Mouse (Mus musculus) MEL (cell line): ENCODE measurements around the gene Vcp. TPM values are rescaled to one million over a fixed set of nuclear protein-coding genes. Genes with fewer than 3 reads are reported as not detected.
A peak's percentile ranks its signal among the peaks of the same experiment; 100 is the strongest.

Experiments
- DNase-seq: peaks from one replicate; pipeline ENCODE4 v3.0.0; 2011; ENCODE audit warnings: low read depth, low spot score
- H3K27ac ChIP-seq: 2 replicates; pipeline ENCODE4 v1.5.1; 2012; ENCODE audit warnings: low read depth, mild to moderate bottlenecking, control low read depth, low read length, moderate library complexity; ENCODE audit not compliant: control insufficient read depth
- H3K27me3 ChIP-seq, 2 experiments: fragments of 150-350 bp in 1 of 2; sonication (generic) in 1 of 2; 2 replicates each; pipeline ENCODE4 v1.6.1; 2012; ENCODE audit warnings: low read length in 2 of 2, mild to moderate bottlenecking in 2 of 2, improper control_type of control experiment in 1 of 2, moderate library complexity in 1 of 2; ENCODE audit not compliant: insufficient read depth in 2 of 2, control insufficient read depth in 1 of 2
- H3K36me3 ChIP-seq, 2 experiments: 2 replicates each; pipeline ENCODE4 v1.6.1; 2012 to 2014; ENCODE audit warnings: low read length in 2 of 2, improper control_type of control experiment in 1 of 2, inconsistent platforms in 1 of 2, mild to moderate bottlenecking in 1 of 2; ENCODE audit not compliant: insufficient read depth in 2 of 2, control insufficient read depth in 1 of 2
- H3K4me1 ChIP-seq, 2 experiments: fragments of 150-350 bp in 1 of 2; sonication (generic) in 1 of 2; 2 replicates each; pipeline ENCODE4 v1.6.1; 2012; ENCODE audit warnings: low read length in 2 of 2, improper control_type of control experiment in 1 of 2, mild to moderate bottlenecking in 1 of 2; ENCODE audit not compliant: insufficient read depth in 2 of 2, control insufficient read depth in 1 of 2
- H3K4me3 ChIP-seq, 2 experiments: fragments of 150-350 bp in 1 of 2; sonication (generic) in 1 of 2; 2 replicates each; pipeline ENCODE4 v1.5.1; 2012; ENCODE audit warnings: low read depth in 2 of 2, low read length in 2 of 2, mild to moderate bottlenecking in 2 of 2, moderate library complexity in 2 of 2, control low read depth in 1 of 2, improper control_type of control experiment in 1 of 2; ENCODE audit not compliant: control insufficient read depth in 1 of 2, insufficient read depth in 1 of 2
- H3K79me2 ChIP-seq: 2 replicates; pipeline ENCODE4 v1.6.1; 2012; ENCODE audit warnings: mild to moderate bottlenecking, low read length, moderate library complexity; ENCODE audit not compliant: control insufficient read depth, poor library complexity, insufficient read depth
- H3K9ac ChIP-seq: 2 replicates; pipeline ENCODE4 v1.6.1; 2012; ENCODE audit warnings: low read depth, mild to moderate bottlenecking, control low read depth, low read length, moderate library complexity; ENCODE audit not compliant: control insufficient read depth, poor library complexity, severe bottlenecking
- H3K9me3 ChIP-seq: fragments of 150-350 bp; sonication (generic); replicated peaks from 2 replicates; pipeline ENCODE4 v1.6.1; 2012; ENCODE audit warnings: mild to moderate bottlenecking, low read length, improper control_type of control experiment, moderate library complexity; ENCODE audit not compliant: insufficient read depth
- BHLHE40 ChIP-seq: IDR thresholded peaks from 2 replicates; pipeline ENCODE4 v1.6.1; 2012; ENCODE audit warnings: low read depth, mild to moderate bottlenecking, inconsistent platforms, low read length, improper control_type of control experiment, borderline replicate concordance
- CHD1 ChIP-seq: IDR thresholded peaks from 2 replicates; pipeline ENCODE4 v1.6.1; 2012; ENCODE audit warnings: low read depth, mild to moderate bottlenecking, inconsistent platforms, low read length, improper control_type of control experiment
- CHD2 ChIP-seq: IDR thresholded peaks from 2 replicates; pipeline ENCODE4 v1.6.1; 2011; ENCODE audit warnings: low read length, improper control_type of control experiment
- CTCF ChIP-seq, 3 experiments: IDR thresholded peaks in 2 of 3; conservative IDR thresholded peaks in 1 of 3; 2 replicates each; pipeline ENCODE4 v1.5.1; 2011 to 2012; ENCODE audit warnings: low read length in 3 of 3, low read depth in 2 of 3, mild to moderate bottlenecking in 2 of 3, improper control_type of control experiment in 1 of 3, inconsistent platforms in 1 of 3, mixed read lengths in 1 of 3, moderate library complexity in 1 of 3; ENCODE audit not compliant: control insufficient read depth in 1 of 3, insufficient read depth in 1 of 3, poor library complexity in 1 of 3, severe bottlenecking in 1 of 3
- E2F4 ChIP-seq: IDR thresholded peaks from 2 replicates; pipeline ENCODE4 v1.6.1; 2011; ENCODE audit warnings: low read depth, low read length, improper control_type of control experiment, borderline replicate concordance
- ELF1 ChIP-seq: IDR thresholded peaks from 2 replicates; pipeline ENCODE4 v1.6.1; 2014; ENCODE audit warnings: low read depth, mild to moderate bottlenecking, inconsistent platforms, low read length, improper control_type of control experiment, moderate library complexity
- EP300 ChIP-seq, 2 experiments: IDR thresholded peaks; 2 replicates each; pipeline ENCODE4 v1.6.1; 2011; ENCODE audit warnings: improper control_type of control experiment in 2 of 2, low read length in 2 of 2, low read depth in 1 of 2, mild to moderate bottlenecking in 1 of 2
- ETS1 ChIP-seq: IDR thresholded peaks from 2 replicates; pipeline ENCODE4 v1.6.1; 2012; ENCODE audit warnings: low read depth, mild to moderate bottlenecking, inconsistent platforms, low read length, improper control_type of control experiment, moderate library complexity
- GABPA ChIP-seq: IDR thresholded peaks from 2 replicates; pipeline ENCODE4 v1.6.1; 2012; ENCODE audit warnings: low read depth, mild to moderate bottlenecking, inconsistent platforms, low read length, improper control_type of control experiment, moderate library complexity
- GATA1 ChIP-seq: IDR thresholded peaks from 2 replicates; pipeline ENCODE4 v1.6.1; 2011; ENCODE audit warnings: low read depth, low read length, improper control_type of control experiment
- HCFC1 ChIP-seq: IDR thresholded peaks from 2 replicates; pipeline ENCODE4 v1.6.1; 2012; ENCODE audit warnings: low read depth, mild to moderate bottlenecking, inconsistent platforms, low read length, improper control_type of control experiment, moderate library complexity
- JUND ChIP-seq: IDR thresholded peaks from 2 replicates; pipeline ENCODE4 v1.6.1; 2011; ENCODE audit warnings: low read depth, mild to moderate bottlenecking, improper control_type of control experiment, low read length
- KAT2A ChIP-seq: conservative IDR thresholded peaks from 2 replicates; pipeline ENCODE4 v1.6.1; 2012; ENCODE audit warnings: low read depth, low read length, improper control_type of control experiment, inconsistent platforms
- MAFK ChIP-seq: IDR thresholded peaks from 2 replicates; pipeline ENCODE4 v1.6.1; 2011; ENCODE audit warnings: low read depth, mild to moderate bottlenecking, low read length, improper control_type of control experiment, borderline replicate concordance
- MAX ChIP-seq: IDR thresholded peaks from 2 replicates; pipeline ENCODE4 v1.6.1; 2011; ENCODE audit warnings: low read length, improper control_type of control experiment
- MAZ ChIP-seq: IDR thresholded peaks from 2 replicates; pipeline ENCODE4 v1.6.1; 2012; ENCODE audit warnings: low read depth, mild to moderate bottlenecking, inconsistent platforms, low read length, improper control_type of control experiment
- MEF2A ChIP-seq: IDR thresholded peaks from 2 replicates; pipeline ENCODE4 v1.6.1; 2014; ENCODE audit warnings: low read depth, mild to moderate bottlenecking, inconsistent platforms, low read length, improper control_type of control experiment; ENCODE audit not compliant: poor library complexity, insufficient replicate concordance, severe bottlenecking; ENCODE audit errors: extremely low read depth
- MXI1 ChIP-seq: IDR thresholded peaks from 2 replicates; pipeline ENCODE4 v1.6.1; 2011; ENCODE audit warnings: mild to moderate bottlenecking, low read depth, low read length, improper control_type of control experiment
- MYC ChIP-seq: IDR thresholded peaks from 2 replicates; pipeline ENCODE4 v1.6.1; 2011; ENCODE audit warnings: low read depth, mild to moderate bottlenecking, low read length, improper control_type of control experiment, moderate library complexity
- NRF1 ChIP-seq: IDR thresholded peaks from 2 replicates; pipeline ENCODE4 v1.6.1; 2014; ENCODE audit warnings: low read depth, mild to moderate bottlenecking, inconsistent platforms, low read length, improper control_type of control experiment, moderate library complexity; ENCODE audit not compliant: poor library complexity, insufficient read depth, severe bottlenecking
- POLR2A ChIP-seq, 2 experiments: IDR thresholded peaks; 2 replicates each; pipeline ENCODE4 v1.6.1; 2011 to 2012; ENCODE audit warnings: low read length in 2 of 2, mild to moderate bottlenecking in 2 of 2, control low read depth in 1 of 2, improper control_type of control experiment in 1 of 2, low read depth in 1 of 2, moderate library complexity in 1 of 2; ENCODE audit not compliant: control insufficient read depth in 1 of 2, insufficient read depth in 1 of 2, poor library complexity in 1 of 2
- POLR2AphosphoS2 ChIP-seq: IDR thresholded peaks from 2 replicates; pipeline ENCODE4 v1.6.1; 2011; ENCODE audit warnings: low read length, improper control_type of control experiment
- POLR2AphosphoS5 ChIP-seq: IDR thresholded peaks from 2 replicates; pipeline ENCODE4 v1.6.1; 2012; ENCODE audit warnings: low read depth, borderline replicate concordance, mild to moderate bottlenecking, inconsistent platforms, low read length, moderate library complexity, mixed read lengths
- RAD21 ChIP-seq: IDR thresholded peaks from 2 replicates; pipeline ENCODE4 v1.6.1; 2011; ENCODE audit warnings: mild to moderate bottlenecking, low read depth, low read length, improper control_type of control experiment
- RCOR1 ChIP-seq: IDR thresholded peaks from 2 replicates; pipeline ENCODE4 v1.6.1; 2012; ENCODE audit warnings: low read depth, mild to moderate bottlenecking, inconsistent platforms, low read length, improper control_type of control experiment
- SIN3A ChIP-seq: IDR thresholded peaks from 2 replicates; pipeline ENCODE4 v1.6.1; 2012; ENCODE audit warnings: low read length, improper control_type of control experiment, inconsistent platforms
- TAL1 ChIP-seq: IDR thresholded peaks from 2 replicates; pipeline ENCODE4 v1.6.1; 2012; ENCODE audit warnings: mild to moderate bottlenecking, inconsistent platforms, low read length, moderate library complexity, mixed read lengths
- TBP ChIP-seq: IDR thresholded peaks from 2 replicates; pipeline ENCODE4 v1.8.0; 2011; ENCODE audit warnings: low read depth, low read length, improper control_type of control experiment
- UBTF ChIP-seq: IDR thresholded peaks from 2 replicates; pipeline ENCODE4 v1.6.1; 2012; ENCODE audit warnings: low read depth, mild to moderate bottlenecking, inconsistent platforms, low read length, improper control_type of control experiment, moderate library complexity, borderline replicate concordance; ENCODE audit not compliant: insufficient read depth
- USF1 ChIP-seq: IDR thresholded peaks from 2 replicates; pipeline ENCODE4 v1.6.1; 2014; ENCODE audit warnings: low read depth, mild to moderate bottlenecking, inconsistent platforms, low read length, improper control_type of control experiment, moderate library complexity
- USF2 ChIP-seq, 2 experiments: IDR thresholded peaks; 2 replicates each; pipeline ENCODE4 v1.6.1; 2011 to 2012; ENCODE audit warnings: improper control_type of control experiment in 2 of 2, low read length in 2 of 2, borderline replicate concordance in 1 of 2, inconsistent platforms in 1 of 2, low read depth in 1 of 2, mild to moderate bottlenecking in 1 of 2; ENCODE audit not compliant: insufficient read depth in 1 of 2
- ZC3H11A ChIP-seq: IDR thresholded peaks from 2 replicates; pipeline ENCODE4 v1.6.1; 2012; ENCODE audit warnings: low read depth, mild to moderate bottlenecking, inconsistent platforms, low read length, improper control_type of control experiment
- ZKSCAN1 ChIP-seq: IDR thresholded peaks from 2 replicates; pipeline ENCODE4 v1.6.1; 2012; ENCODE audit warnings: low read depth, mild to moderate bottlenecking, inconsistent platforms, low read length, improper control_type of control experiment, moderate library complexity
- ZMIZ1 ChIP-seq: IDR thresholded peaks from 2 replicates; pipeline ENCODE4 v1.6.1; 2012; ENCODE audit warnings: low read depth, mild to moderate bottlenecking, inconsistent platforms, low read length, improper control_type of control experiment, moderate library complexity
- ZNF384 ChIP-seq: IDR thresholded peaks from 2 replicates; pipeline ENCODE4 v1.6.1; 2012; ENCODE audit warnings: low read depth, mild to moderate bottlenecking, inconsistent platforms, low read length, improper control_type of control experiment
- polyA plus RNA-seq, 2 experiments: library from polyadenylated mRNA; stranded (reverse) in 1 of 2; unstranded in 1 of 2; fragments of >175 nt in 1 of 2; fragments of >200 nt in 1 of 2; gene quantifications; 2 replicates each; pipeline versions ENCODE4 v1.2.1 to v1.2.4; 2012; ENCODE audit warnings: low replicate concordance in 2 of 2, low read depth in 1 of 2; ENCODE audit not compliant: insufficient read length in 2 of 2, insufficient read depth in 1 of 2, missing spikeins in 1 of 2
- total RNA-seq: library from RNA; depleted of rRNA; stranded (reverse); fragments of 300-350 nt; gene quantifications from 2 replicates; pipeline ENCODE4 v1.2.3, GENCODE M21; 2012

Gene Vcp
- total and polyA plus RNA-seq, 3 experiments, result 264 to 792 (median 420) TPM

DNA sequence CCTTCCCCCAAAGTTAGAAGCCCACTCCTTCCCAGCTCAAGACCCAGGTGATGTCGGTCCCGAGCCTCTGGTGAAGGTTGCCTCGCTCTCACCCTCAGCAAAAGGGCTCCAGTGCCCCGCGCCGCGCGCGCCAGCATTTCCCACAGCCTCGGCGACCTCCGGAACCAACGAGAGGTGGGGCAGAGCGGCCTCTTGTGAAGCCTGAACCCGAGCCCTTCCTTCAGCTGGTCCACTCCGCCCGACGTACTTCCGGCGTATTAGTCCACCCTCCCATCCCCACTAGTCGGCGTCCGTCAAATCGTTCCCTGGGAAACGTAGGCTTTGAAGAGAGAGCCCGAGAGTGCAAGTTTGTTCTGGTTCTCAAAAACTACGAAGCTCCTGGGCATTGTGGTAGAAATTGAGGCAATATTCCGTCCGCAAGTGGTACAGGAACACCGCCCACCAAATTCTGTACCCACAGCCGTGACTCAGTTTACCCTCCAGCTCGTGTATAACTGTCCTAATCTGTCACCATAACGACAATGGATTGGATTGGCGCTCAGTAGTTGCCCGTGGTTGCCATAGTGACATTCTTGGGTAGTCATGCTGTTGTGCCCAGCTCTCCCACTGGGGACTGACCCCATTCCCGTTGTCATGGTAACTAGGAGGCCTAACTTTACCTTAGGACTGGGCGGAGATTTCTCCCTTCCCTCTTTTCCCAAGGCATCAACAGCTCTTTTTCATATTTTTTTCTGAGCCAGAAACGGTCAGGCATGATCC is 31.1 kb upstream of the Vcp start, which contains the start of gene Stoml2:
TSS of gene Stoml2 (minus strand) at position 474 of the 759 bp plus-strand sequence.
- Histone ChIP-seq H3K9me3 (no peaks in the 10 kb centered on the region), H3K36me3 (peaks cover 1 to 5% of the 10 kb centered on the region in 2 experiments; a peak in 3 of 4 replicates)
- DNase-seq, result peak; percentile 96
- no peak; the same call in 1 of the 2 replicates for TF ChIP-seq E2F4
- peak; percentile 49 for TF ChIP-seq MXI1
- peak; percentile 93 for TF ChIP-seq MAZ
- TF ChIP-seq HCFC1, result peak; percentile 97
- peak in 2 of 3 experiments; percentile 2 to 46; a peak in 2 of 6 replicates for TF ChIP-seq CTCF (IDR thresholded peaks at IDR 0.05 in 2 of 3, conservative IDR thresholded peaks at IDR 0.05 in 1 of 3; ENCODE audit: control insufficient read depth in 1 of 3, insufficient read depth in 1 of 3, low read depth in 2 of 3, low read length in 3 of 3, poor library complexity in 1 of 3, severe bottlenecking in 1 of 3)
- TF ChIP-seq TAL1, result no peak
- no peak for TF ChIP-seq CHD2
- no peak for TF ChIP-seq POLR2AphosphoS5
- no peak for TF ChIP-seq GATA1
- peak; percentile 49 to 82; a peak in 3 of 4 replicates for TF ChIP-seq POLR2A (IDR thresholded peaks at IDR 0.05; ENCODE audit: control insufficient read depth in 1 of 2, insufficient read depth in 1 of 2, low read depth in 1 of 2, low read length in 2 of 2, poor library complexity in 1 of 2)
- TF ChIP-seq ZKSCAN1, result no peak
- TF ChIP-seq UBTF, result no peak
- no peak for TF ChIP-seq BHLHE40
- TF ChIP-seq ZMIZ1, result peak; percentile 82
- TF ChIP-seq JUND, result no peak
- TF ChIP-seq MAX, result peak; percentile 63; the same call in 1 of the 2 replicates
- TF ChIP-seq ZC3H11A, result no peak
- TF ChIP-seq MEF2A, result no peak
- peak; percentile 86 for TF ChIP-seq ETS1
- TF ChIP-seq KAT2A, result peak; percentile 82
- TF ChIP-seq MAFK, result no peak
- no peak for TF ChIP-seq RAD21
- peak; percentile 76; the same call in 1 of the 2 replicates for TF ChIP-seq MYC
- TF ChIP-seq CHD1, result peak; percentile 59; the same call in 1 of the 2 replicates
- TF ChIP-seq SIN3A, result peak; percentile 98
- TF ChIP-seq GABPA, result peak; percentile 62; the same call in 1 of the 2 replicates
- peak; percentile 89 for TF ChIP-seq TBP
- TF ChIP-seq USF1, result peak; percentile 49; the same call in 1 of the 2 replicates
- no peak for TF ChIP-seq RCOR1
- TF ChIP-seq USF2 (IDR thresholded peaks at IDR 0.05; ENCODE audit: borderline replicate concordance in 1 of 2, insufficient read depth in 1 of 2, low read depth in 1 of 2, low read length in 2 of 2), result no peak
- TF ChIP-seq ZNF384, result peak; percentile 61
- peak; percentile 80 for TF ChIP-seq POLR2AphosphoS2
- TF ChIP-seq EP300 (IDR thresholded peaks at IDR 0.05; ENCODE audit: low read depth in 1 of 2, low read length in 2 of 2), result peak in 1 of 2 experiments; percentile 25; a peak in 1 of 4 replicates
- TF ChIP-seq ELF1, result peak; percentile 79
- no peak for TF ChIP-seq NRF1

More for the DNA sequence above, 31.1 kb upstream of the Vcp start, which contains the start of gene Stoml2:
- Histone ChIP-seq H3K4me1 (peaks cover 4 to 9% of the 10 kb centered on the region in 2 experiments; a peak in 3 of 4 replicates), H3K79me2 (peaks cover 16% of the 10 kb centered on the region), H3K27me3 (no peaks in the 10 kb centered on the region), H3K27ac (peak within 1 kb of the TSS; percentile 75), H3K4me3 (peak within 1 kb of the TSS; percentile 84 to 93), H3K9ac (peak within 1 kb of the TSS; percentile 88)
